Mouse (Mus musculus): ENCODE data around the gene Mageb18. TPM values are rescaled to one million over a fixed set of nuclear protein-coding genes. Genes with fewer than 3 reads are reported as not detected.

Mageb18 gene
- polyA plus RNA-seq, 1 experiment from 2014 or later, result not detected

- 17% methylated on average over 5 of the region's 5 CpGs for WGBS
These were observed 256.4 kb downstream of the Mageb18 start for GRCm38 (mm10) chrX:92342924-92343323.

GRCm38 (mm10) chrX:92340906-92341305 is 258.5 kb downstream of the Mageb18 start:
- H3K9ac ChIP-seq (ENCODE audit: low read depth, low read length), result no peak overlapping the region
- H3K36me3 ChIP-seq (ENCODE audit: control insufficient read depth, insufficient read depth, low read length), result no peaks in the 10 kb centered on the region
- no peaks in the 10 kb centered on the region for H3K27me3 ChIP-seq (replicated peaks; ENCODE audit: control insufficient read depth, insufficient read depth, low read length)
- no peak for ATAC-seq
- no peak overlapping the region for H3K4me3 ChIP-seq (ENCODE audit: low read length)
- H3K4me2 ChIP-seq (ENCODE audit: low read depth, low read length), result no peak overlapping the region
- H3K4me1 ChIP-seq (ENCODE audit: control insufficient read depth, insufficient read depth, low read length), result no peaks in the 10 kb centered on the region
- H3K9me3 ChIP-seq (ENCODE audit: control insufficient read depth, low read length), result no peaks in the 10 kb centered on the region
- H3K27ac ChIP-seq (ENCODE audit: low read length), result no peak overlapping the region
- WGBS, result 83% methylated on average over 6 of the region's 6 CpGs

More at GRCm38 (mm10) chrX:92342924-92343323, 256.4 kb downstream of the Mageb18 start:
- no peaks in the 10 kb centered on the region for H3K27me3 ChIP-seq (replicated peaks; ENCODE audit: control insufficient read depth, insufficient read depth, low read length)
- no peak overlapping the region for H3K9ac ChIP-seq (ENCODE audit: low read depth, low read length)
- no peak overlapping the region for H3K4me2 ChIP-seq (ENCODE audit: low read depth, low read length)
- H3K4me3 ChIP-seq (ENCODE audit: low read length), result no peak overlapping the region
- H3K27ac ChIP-seq (ENCODE audit: low read length), result no peak overlapping the region
- no peaks in the 10 kb centered on the region for H3K9me3 ChIP-seq (ENCODE audit: control insufficient read depth, low read length)
- no peaks in the 10 kb centered on the region for H3K36me3 ChIP-seq (ENCODE audit: control insufficient read depth, insufficient read depth, low read length)
- ATAC-seq, result no peak
- no peaks in the 10 kb centered on the region for H3K4me1 ChIP-seq (ENCODE audit: control insufficient read depth, insufficient read depth, low read length)

GRCm38 (mm10) chrX:92339551-92339950 is 259.8 kb downstream of the Mageb18 start:
- H3K9ac ChIP-seq (ENCODE audit: low read depth, low read length), result no peak overlapping the region
- H3K27me3 ChIP-seq (replicated peaks; ENCODE audit: control insufficient read depth, insufficient read depth, low read length), result no peaks in the 10 kb centered on the region
- no peak overlapping the region for H3K27ac ChIP-seq (ENCODE audit: low read length)
- H3K4me1 ChIP-seq (ENCODE audit: control insufficient read depth, insufficient read depth, low read length), result no peaks in the 10 kb centered on the region
- H3K4me2 ChIP-seq (ENCODE audit: low read depth, low read length), result no peak overlapping the region
- ATAC-seq, result no peak
- H3K36me3 ChIP-seq (ENCODE audit: control insufficient read depth, insufficient read depth, low read length), result no peaks in the 10 kb centered on the region
- H3K9me3 ChIP-seq (ENCODE audit: control insufficient read depth, low read length), result no peaks in the 10 kb centered on the region
- no peak overlapping the region for H3K4me3 ChIP-seq (ENCODE audit: low read length)
- WGBS, result 86% methylated on average over 2 of the region's 2 CpGs

GRCm38 (mm10) chrX:92333459-92333858 is 265.9 kb downstream of the Mageb18 start:
- no peaks in the 10 kb centered on the region for H3K9me3 ChIP-seq (ENCODE audit: control insufficient read depth, low read length)
- H3K4me2 ChIP-seq (ENCODE audit: low read depth, low read length), result no peak overlapping the region
- no peaks in the 10 kb centered on the region for H3K36me3 ChIP-seq (ENCODE audit: control insufficient read depth, insufficient read depth, low read length)
- no peak overlapping the region for H3K27ac ChIP-seq (ENCODE audit: low read length)
- H3K4me1 ChIP-seq (ENCODE audit: control insufficient read depth, insufficient read depth, low read length), result no peaks in the 10 kb centered on the region
- ATAC-seq, result no peak
- 59% methylated on average over 1 of the region's 1 CpGs for WGBS
- no peak overlapping the region for H3K4me3 ChIP-seq (ENCODE audit: low read length)
- H3K9ac ChIP-seq (ENCODE audit: low read depth, low read length), result no peak overlapping the region
- H3K27me3 ChIP-seq (replicated peaks; ENCODE audit: control insufficient read depth, insufficient read depth, low read length), result no peaks in the 10 kb centered on the region

GRCm38 (mm10) chrX:92323599-92323998 is 275.8 kb downstream of the Mageb18 start:
- WGBS, result 36% methylated on average over 1 of the region's 1 CpGs
- Histone ChIP-seq H3K9me3 (ENCODE audit: control insufficient read depth, low read length) (no peaks in the 10 kb centered on the region), H3K4me2 (ENCODE audit: low read depth, low read length) (no peak overlapping the region), H3K4me1 (ENCODE audit: control insufficient read depth, insufficient read depth, low read length) (no peaks in the 10 kb centered on the region), H3K9ac (ENCODE audit: low read depth, low read length) (no peak overlapping the region), H3K4me3 (ENCODE audit: low read length) (no peak overlapping the region), H3K36me3 (ENCODE audit: control insufficient read depth, insufficient read depth, low read length) (no peaks in the 10 kb centered on the region), H3K27me3 (replicated peaks; ENCODE audit: control insufficient read depth, insufficient read depth, low read length) (no peaks in the 10 kb centered on the region), H3K27ac (ENCODE audit: low read length) (no peak overlapping the region)
- no peak for ATAC-seq

DNA sequence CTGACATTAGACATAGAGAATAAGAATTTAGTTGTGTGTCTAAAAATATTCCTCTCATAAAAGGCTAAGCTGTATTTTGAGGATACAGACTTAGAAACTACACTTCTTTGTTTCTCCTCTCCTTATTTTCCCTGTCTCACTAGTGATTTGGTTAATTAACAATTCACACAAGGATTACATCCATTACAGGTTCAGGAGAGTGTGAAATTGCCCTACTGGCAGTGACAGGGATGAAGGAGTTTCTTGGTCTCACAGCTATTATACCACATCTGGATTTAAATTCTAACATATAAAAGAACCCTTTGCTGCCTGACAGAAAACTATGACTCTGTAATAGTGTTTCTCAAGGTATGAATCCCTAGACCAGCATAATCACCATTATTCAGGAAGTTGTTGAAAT is 318.8 kb downstream of the Mageb18 start:
- Histone ChIP-seq H3K4me1 (ENCODE audit: control insufficient read depth, insufficient read depth, low read length) (no peaks in the 10 kb centered on the region), H3K4me3 (ENCODE audit: low read length) (no peak overlapping the region), H3K27ac (ENCODE audit: low read length) (no peak overlapping the region), H3K36me3 (ENCODE audit: control insufficient read depth, insufficient read depth, low read length) (no peaks in the 10 kb centered on the region), H3K9me3 (ENCODE audit: control insufficient read depth, low read length) (no peaks in the 10 kb centered on the region), H3K4me2 (ENCODE audit: low read depth, low read length) (no peak overlapping the region), H3K27me3 (replicated peaks; ENCODE audit: control insufficient read depth, insufficient read depth, low read length) (no peaks in the 10 kb centered on the region), H3K9ac (ENCODE audit: low read depth, low read length) (no peak overlapping the region)
- ATAC-seq, result no peak

Other genes with a start within 250 kb of the Mageb18 start
- not detected in 2 replicates for gene Gm5941, start 109.6 kb downstream of the Mageb18 start, polyA plus RNA-seq (2015; fragmentation: Nextera tagmentation; extraction: Ambion mirVana)